Comparison of ENCODE assay signal across 8 mouse cellular contexts in genomic region chr11:98345253-98345652, GRCm38 (mm10). TPM values are rescaled to one million over a fixed set of nuclear protein-coding genes. Genes with fewer than 3 reads are reported as not detected.
DNase-seq lines count a peak whose midpoint lies in the region; ATAC-seq lines count a peak whose summit lies in the region.

No protein-coding gene starts in this region.

- peak; percentile 54 for DNase-seq in Muller cell, postnatal 12 days (ENCODE audit: inconsistent ontology term)
- DNase-seq in cerebellum, adult 8-10 months: peak; percentile 95
- peak; percentile 73 for DNase-seq in forelimb bud, embryonic 11.5 days (ENCODE audit: low read depth, low spot score)
- DNase-seq in layer of hippocampus, adult 9-10 months (ENCODE audit: low spot score): peak; percentile 76
- DNase-seq in lung, postnatal 10 days: peak; percentile 86
- DNase-seq in right cerebral cortex, adult 2 months (ENCODE audit: low spot score in 2 of 2): peak; percentile 88 to 92
- peak; percentile 39 for DNase-seq in urinary bladder, postnatal 10 days (ENCODE audit: low spot score)

- peak; percentile 43 to 50; a peak in 2 of 4 replicates for ATAC-seq in hematopoietic stem cell, adult 5-6 weeks (replicated peaks in 1 of 2; ENCODE audit: insufficient read depth in 1 of 2, low FRiP score in 2 of 2, low TSS enrichment in 1 of 2, low read depth in 1 of 2, poor library complexity in 2 of 2, severe bottlenecking in 2 of 2)

RNA-seq across cellular contexts. Expression of gene Ppp1r1b, which starts 3.0 kb away (rescaled TPM):
- total RNA-seq in hematopoietic stem cell, adult 5-6 weeks (2017): 0.30 TPM in 1 of 2 replicates, not detected in the other

RNA-seq across cellular contexts. Expression of gene Stard3, which starts 12.9 kb away (rescaled TPM):
- 16.5 and 24.5 TPM in 2 replicates for total RNA-seq in hematopoietic stem cell, adult 5-6 weeks (2017)

RNA-seq across cellular contexts. Expression of gene Neurod2, which starts 15.8 kb away (rescaled TPM):
- not detected in 2 replicates for total RNA-seq in hematopoietic stem cell, adult 5-6 weeks (2017)

RNA-seq across cellular contexts. Expression of gene Tcap, which starts 38.4 kb away (rescaled TPM):
- 0.56 TPM in 1 of 2 replicates, not detected in the other for total RNA-seq in hematopoietic stem cell, adult 5-6 weeks (2017)

RNA-seq across cellular contexts. Expression of gene Pnmt, which starts 41.0 kb away (rescaled TPM):
- total RNA-seq in hematopoietic stem cell, adult 5-6 weeks (2017): not detected in 2 replicates

Comparison
In these comparisons a context has a peak if more than half of its experiments do, and no peak if none do; other contexts are left out.
1. Peak in every context shown above with its lines: DNase-seq and ATAC-seq.
2. DNase-seq: peak in every context shown above with its lines; median percentile 95 in cerebellum, adult 8-10 months; 90 in right cerebral cortex, adult 2 months; 86 in lung, postnatal 10 days; 76 in layer of hippocampus, adult 9-10 months; 73 in forelimb bud, embryonic 11.5 days; 54 in Muller cell, postnatal 12 days; 39 in urinary bladder, postnatal 10 days.